Mouse (Mus musculus): ENCODE results near the gene Ears2. TPM values are rescaled to one million over a fixed set of nuclear protein-coding genes. Genes with fewer than 3 reads are reported as not detected.
A peak's percentile ranks its signal among the peaks of the same experiment; 100 is the strongest.

The Ears2 gene
- total RNA-seq, 1 experiment, result 20.5 TPM

DNA sequence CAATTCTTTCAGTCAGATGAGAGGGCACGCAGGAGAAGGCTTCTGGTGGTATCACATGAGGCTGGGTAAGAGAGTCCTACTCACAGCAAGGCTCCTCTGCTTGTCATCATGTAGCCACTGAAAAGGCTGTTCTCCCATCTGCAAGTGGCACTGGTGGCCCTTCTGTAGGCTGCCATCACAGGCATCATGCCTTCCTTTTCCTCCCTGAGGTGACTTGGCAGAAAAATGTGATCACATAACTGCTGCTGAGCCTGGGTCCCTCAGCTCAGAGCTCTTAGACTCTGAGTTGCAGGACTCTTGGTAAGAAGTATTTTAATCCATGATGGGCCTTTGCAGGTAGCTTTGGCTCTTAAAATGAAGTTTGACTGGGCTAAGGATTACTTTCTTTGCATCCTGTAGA is 14.0 kb upstream of the Ears2 start:
- H3K36me3 ChIP-seq (ENCODE audit: control insufficient read depth, insufficient read depth, low read length, poor library complexity, severe bottlenecking), result peaks cover 33% of the 10 kb centered on the region

DNA sequence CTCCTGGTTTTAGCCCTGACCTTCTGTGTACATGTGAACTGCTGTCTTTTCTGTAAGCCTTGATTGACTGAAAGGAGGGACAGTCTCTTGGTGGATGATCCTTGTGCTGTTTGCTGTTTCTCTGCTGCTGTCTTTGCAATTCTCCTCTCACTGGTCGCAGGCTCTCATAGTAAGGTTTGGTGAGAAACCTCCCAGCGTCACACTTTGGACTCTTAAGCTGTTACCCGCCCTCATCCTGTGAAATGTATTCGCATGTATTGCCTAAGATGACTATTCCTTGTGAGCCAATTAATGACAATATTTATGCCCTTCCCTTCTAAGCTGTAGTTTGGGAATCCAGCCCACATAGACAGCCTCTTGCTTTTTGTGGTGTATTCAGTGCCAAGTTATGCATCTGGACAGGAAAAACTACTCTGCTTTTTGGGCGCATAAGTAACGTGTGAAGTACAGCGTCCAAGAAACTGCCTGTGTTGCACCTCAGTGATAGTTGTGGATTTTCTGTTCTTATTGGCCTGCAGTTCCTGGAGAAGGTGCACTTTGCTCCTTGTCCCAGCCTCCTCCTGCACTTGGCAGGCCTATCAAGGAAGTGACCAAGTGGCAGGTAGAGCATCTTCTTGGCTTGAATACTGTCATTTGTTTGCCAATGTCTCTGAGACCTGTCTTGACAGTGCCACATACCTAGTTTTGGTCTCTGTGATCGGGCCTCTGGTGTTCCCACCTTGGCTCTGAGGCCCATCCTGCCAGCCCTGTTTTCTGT is 12.9 kb upstream of the Ears2 start:
- H3K4me3 ChIP-seq (ENCODE audit: insufficient read depth in 1 of 2, low read depth in 1 of 2, low read length in 2 of 2, poor library complexity in 1 of 2, severe bottlenecking in 1 of 2), result no peak overlapping the region
- DNase-seq (ENCODE audit: low read depth, low spot score), result no peak
- TF ChIP-seq ZC3H11A (IDR thresholded peaks at IDR 0.05; ENCODE audit: borderline replicate concordance, low read depth, low read length) (no peak), MAFK (IDR thresholded peaks at IDR 0.05; ENCODE audit: insufficient read depth, low read depth, low read length) (no peak), HCFC1 (IDR thresholded peaks at IDR 0.05; ENCODE audit: borderline replicate concordance, insufficient read depth, low read length) (no peak), ZNF384 (IDR thresholded peaks at IDR 0.05; ENCODE audit: low read depth, low read length) (no peak), CHD2 (IDR thresholded peaks at IDR 0.05; ENCODE audit: low read depth, low read length) (no peak)
- H3K4me1 ChIP-seq (ENCODE audit: control insufficient read depth in 2 of 2, insufficient read depth in 2 of 2, low read length in 2 of 2, poor library complexity in 1 of 2), result no peaks in the 10 kb centered on the region
- H3K9ac ChIP-seq (ENCODE audit: insufficient read depth, low read depth, low read length, poor library complexity, severe bottlenecking), result no peak overlapping the region
- no peaks in the 10 kb centered on the region for H3K9me3 ChIP-seq (ENCODE audit: control insufficient read depth, insufficient read depth, low read depth, low read length)
- in situ Hi-C loops (cut with MboI; ENCODE audit: low sequenced_read_pairs in 2 of 2, unreplicated experiment in 2 of 2), result no loop called here
- peaks cover 41% of the 10 kb centered on the region for H3K36me3 ChIP-seq (ENCODE audit: control insufficient read depth, insufficient read depth, low read length, poor library complexity, severe bottlenecking)
- no peak overlapping the region for H3K27ac ChIP-seq (ENCODE audit: insufficient read depth, low read depth, low read length, poor library complexity, severe bottlenecking)

More for the DNA sequence above, 14.0 kb upstream of the Ears2 start:
- no peaks in the 10 kb centered on the region for H3K4me1 ChIP-seq (ENCODE audit: control insufficient read depth in 2 of 2, insufficient read depth in 2 of 2, low read length in 2 of 2, poor library complexity in 1 of 2)
- no peak overlapping the region for H3K4me3 ChIP-seq (ENCODE audit: insufficient read depth in 1 of 2, low read depth in 1 of 2, low read length in 2 of 2, poor library complexity in 1 of 2, severe bottlenecking in 1 of 2)
- in situ Hi-C loops (cut with MboI; ENCODE audit: low sequenced_read_pairs in 2 of 2, unreplicated experiment in 2 of 2), result no loop called here
- DNase-seq (ENCODE audit: low read depth, low spot score), result no peak
- H3K9me3 ChIP-seq (ENCODE audit: control insufficient read depth, insufficient read depth, low read depth, low read length), result no peaks in the 10 kb centered on the region
- TF ChIP-seq CHD2 (IDR thresholded peaks at IDR 0.05; ENCODE audit: low read depth, low read length) (no peak), ZNF384 (IDR thresholded peaks at IDR 0.05; ENCODE audit: low read depth, low read length) (no peak), MAFK (IDR thresholded peaks at IDR 0.05; ENCODE audit: insufficient read depth, low read depth, low read length) (no peak), ZC3H11A (IDR thresholded peaks at IDR 0.05; ENCODE audit: borderline replicate concordance, low read depth, low read length) (no peak), HCFC1 (IDR thresholded peaks at IDR 0.05; ENCODE audit: borderline replicate concordance, insufficient read depth, low read length) (no peak)
- no peak overlapping the region for H3K27ac ChIP-seq (ENCODE audit: insufficient read depth, low read depth, low read length, poor library complexity, severe bottlenecking)
- H3K9ac ChIP-seq (ENCODE audit: insufficient read depth, low read depth, low read length, poor library complexity, severe bottlenecking), result no peak overlapping the region

DNA sequence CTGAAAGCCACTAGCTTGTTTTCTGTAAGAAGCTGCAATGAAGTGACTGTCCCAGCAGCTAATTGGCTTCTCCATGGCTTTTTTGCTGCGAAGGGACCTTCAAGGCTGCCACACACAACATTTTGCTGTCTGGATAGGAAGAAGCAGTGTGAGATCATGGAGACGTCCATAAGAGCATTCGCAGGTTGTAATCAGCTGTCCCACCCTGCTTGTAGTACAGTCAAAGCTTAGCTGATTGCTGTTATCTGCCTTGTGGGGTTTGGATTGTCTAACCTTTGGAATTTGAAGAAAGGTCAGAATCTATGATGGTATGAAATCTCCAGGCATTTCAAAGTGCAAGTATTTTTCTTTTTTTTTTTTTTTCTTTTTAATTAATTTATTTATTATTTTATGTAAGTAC is 7.3 kb upstream of the Ears2 start:
- DNase-seq (ENCODE audit: low read depth, low spot score), result no peak
- in situ Hi-C loops (cut with MboI; ENCODE audit: low sequenced_read_pairs in 2 of 2, unreplicated experiment in 2 of 2), result no loop called here
- H3K9me3 ChIP-seq (ENCODE audit: control insufficient read depth, insufficient read depth, low read depth, low read length), result no peaks in the 10 kb centered on the region
- H3K4me3 ChIP-seq (ENCODE audit: insufficient read depth in 1 of 2, low read depth in 1 of 2, low read length in 2 of 2, poor library complexity in 1 of 2, severe bottlenecking in 1 of 2), result no peak overlapping the region
- peaks cover 0 to 2% of the 10 kb centered on the region in 2 experiments; a peak in 1 of 4 replicates for H3K4me1 ChIP-seq (ENCODE audit: control insufficient read depth in 2 of 2, insufficient read depth in 2 of 2, low read length in 2 of 2, poor library complexity in 1 of 2)
- TF ChIP-seq ZC3H11A (IDR thresholded peaks at IDR 0.05; ENCODE audit: borderline replicate concordance, low read depth, low read length) (no peak), CHD2 (IDR thresholded peaks at IDR 0.05; ENCODE audit: low read depth, low read length) (no peak), MAFK (IDR thresholded peaks at IDR 0.05; ENCODE audit: insufficient read depth, low read depth, low read length) (no peak), ZNF384 (IDR thresholded peaks at IDR 0.05; ENCODE audit: low read depth, low read length) (no peak), HCFC1 (IDR thresholded peaks at IDR 0.05; ENCODE audit: borderline replicate concordance, insufficient read depth, low read length) (no peak)
- H3K36me3 ChIP-seq (ENCODE audit: control insufficient read depth, insufficient read depth, low read length, poor library complexity, severe bottlenecking), result peaks cover 50% of the 10 kb centered on the region
- H3K27ac ChIP-seq (ENCODE audit: insufficient read depth, low read depth, low read length, poor library complexity, severe bottlenecking), result no peak overlapping the region
- H3K9ac ChIP-seq (ENCODE audit: insufficient read depth, low read depth, low read length, poor library complexity, severe bottlenecking), result no peak overlapping the region

DNA sequence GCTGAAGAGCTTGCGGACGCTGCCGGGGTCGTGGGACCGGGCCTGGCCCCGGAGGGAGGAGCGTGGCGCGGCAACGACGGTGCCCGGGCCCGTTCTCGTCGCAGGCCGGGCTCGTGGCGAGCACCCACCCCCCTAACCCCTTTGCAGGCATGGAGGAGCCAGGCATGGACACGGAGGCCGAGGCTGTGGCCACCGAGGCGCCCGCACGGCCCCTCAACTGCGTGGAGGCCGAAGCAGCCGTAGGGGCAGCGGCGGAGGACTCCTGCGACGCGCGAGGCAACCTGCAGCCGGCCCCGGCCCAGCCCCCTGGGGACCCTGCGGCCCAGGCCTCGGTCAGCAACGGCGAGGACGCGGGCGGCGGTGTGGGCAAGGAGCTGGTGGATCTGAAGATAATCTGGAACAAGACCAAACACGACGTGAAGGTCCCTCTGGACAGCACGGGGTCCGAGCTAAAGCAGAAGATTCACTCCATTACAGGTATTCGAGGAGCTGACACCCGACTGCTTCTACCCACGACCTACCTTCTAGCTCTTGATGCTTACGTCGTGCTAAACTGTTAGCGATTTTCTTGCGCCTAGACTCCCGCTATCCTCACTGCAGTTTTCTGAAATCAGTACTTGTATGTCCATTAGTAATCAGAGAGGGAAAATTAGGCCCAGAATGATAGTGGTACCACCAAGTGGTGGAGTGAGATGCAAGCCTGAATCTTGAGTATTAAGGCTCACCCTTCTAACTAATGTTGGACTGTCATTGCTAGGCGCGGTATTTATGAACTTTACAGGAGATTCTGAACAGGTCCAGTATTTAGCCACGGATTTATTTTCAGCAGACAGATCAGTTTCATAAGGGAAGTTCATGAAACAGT is 686 bp upstream of the Ears2 start:
- in situ Hi-C loops (cut with MboI; ENCODE audit: low sequenced_read_pairs in 2 of 2, unreplicated experiment in 2 of 2), result no loop called here
- Histone ChIP-seq H3K9ac (ENCODE audit: insufficient read depth, low read depth, low read length, poor library complexity, severe bottlenecking) (peak overlapping the region; percentile 92), H3K4me1 (ENCODE audit: control insufficient read depth in 2 of 2, insufficient read depth in 2 of 2, low read length in 2 of 2, poor library complexity in 1 of 2) (peaks cover 6 to 7% of the 10 kb centered on the region in 2 experiments; a peak in 2 of 4 replicates), H3K36me3 (ENCODE audit: control insufficient read depth, insufficient read depth, low read length, poor library complexity, severe bottlenecking) (peaks cover 20% of the 10 kb centered on the region), H3K27ac (ENCODE audit: insufficient read depth, low read depth, low read length, poor library complexity, severe bottlenecking) (peak overlapping the region; percentile 76), H3K9me3 (ENCODE audit: control insufficient read depth, insufficient read depth, low read depth, low read length) (no peaks in the 10 kb centered on the region), H3K4me3 (ENCODE audit: insufficient read depth in 1 of 2, low read depth in 1 of 2, low read length in 2 of 2, poor library complexity in 1 of 2, severe bottlenecking in 1 of 2) (peak overlapping the region; percentile 82 to 94)
- TF ChIP-seq CHD2 (IDR thresholded peaks at IDR 0.05; ENCODE audit: low read depth, low read length) (no peak), MAFK (IDR thresholded peaks at IDR 0.05; ENCODE audit: insufficient read depth, low read depth, low read length) (no peak), ZNF384 (IDR thresholded peaks at IDR 0.05; ENCODE audit: low read depth, low read length) (no peak), HCFC1 (IDR thresholded peaks at IDR 0.05; ENCODE audit: borderline replicate concordance, insufficient read depth, low read length) (no peak), ZC3H11A (IDR thresholded peaks at IDR 0.05; ENCODE audit: borderline replicate concordance, low read depth, low read length) (no peak)
- DNase-seq (ENCODE audit: low read depth, low spot score), result no peak
